Mouse (Mus musculus) neural tube, embryonic 15.5 days (tissue): ENCODE data around the gene Med23. TPM values are rescaled to one million over a fixed set of nuclear protein-coding genes. Genes with fewer than 3 reads are reported as not detected.

Experiments
- ATAC-seq: fragments of 200-750 bp; cut with Nextera tagmentation; 2 replicates; pipeline ENCODE4 v1.8.0; 2017; ENCODE audit warnings: mild to moderate bottlenecking, moderate TSS enrichment, moderate library complexity; ENCODE audit not compliant: low FRiP score
- H3K27ac ChIP-seq: fragments of 300-500 bp; sonication (generic); replicated peaks from 2 replicates; pipeline ENCODE4 v1.5.1; 2015; ENCODE audit warnings: mild to moderate bottlenecking, inconsistent platforms
- H3K27me3 ChIP-seq: fragments of 300-500 bp; sonication (generic); replicated peaks from 2 replicates; pipeline ENCODE4 v1.6.1; 2015; ENCODE audit warnings: inconsistent platforms
- H3K36me3 ChIP-seq: fragments of 300-500 bp; sonication (generic); 2 replicates; pipeline ENCODE4 v1.6.1; 2015; ENCODE audit warnings: inconsistent platforms
- H3K4me1 ChIP-seq: fragments of 300-500 bp; sonication (generic); 2 replicates; pipeline ENCODE4 v1.6.1; 2015; ENCODE audit warnings: inconsistent platforms
- H3K4me2 ChIP-seq: fragments of 300-500 bp; sonication (generic); 2 replicates; pipeline ENCODE4 v1.6.1; 2015; ENCODE audit warnings: inconsistent platforms, mild to moderate bottlenecking, moderate library complexity
- H3K4me3 ChIP-seq: fragments of 300-500 bp; sonication (generic); replicated peaks from 2 replicates; pipeline ENCODE4 v1.5.1; 2015; ENCODE audit warnings: mild to moderate bottlenecking, inconsistent platforms
- H3K9ac ChIP-seq: fragments of 300-500 bp; sonication (generic); replicated peaks from 2 replicates; pipeline ENCODE4 v1.6.1; 2015; ENCODE audit warnings: mild to moderate bottlenecking, inconsistent platforms
- H3K9me3 ChIP-seq: fragments of 300-500 bp; sonication (generic); replicated peaks from 2 replicates; pipeline ENCODE4 v1.6.1; 2016; ENCODE audit warnings: inconsistent platforms
- WGBS: fragments of 180-500 bp; shearing (Covaris S2); methylation state at CpG from one replicate; pipeline ENCODE4 v1.1.7; 2015; ENCODE audit warnings: mixed read lengths; 5-methylcytosine and 5-hydroxymethylcytosine counted together
- polyA plus RNA-seq: library from polyadenylated mRNA; unstranded; fragments of >200 nt; fragmentation: Nextera tagmentation; extraction: Ambion mirVana; gene quantifications from 2 replicates; pipeline ENCODE4 v1.2.1, GENCODE M21; 2015

Med23 gene
- polyA plus RNA-seq = 21.6 and 22.0 TPM in 2 replicates

- peak within 1 kb of the TSS; percentile 76 for H3K27ac ChIP-seq
- peak within 1 kb of the TSS; percentile 96 for H3K4me3 ChIP-seq
- H3K4me1 ChIP-seq = peaks cover 6% of the 10 kb centered on the region
- peak within 1 kb of the TSS; percentile 95 for H3K9ac ChIP-seq
- H3K36me3 ChIP-seq = peaks cover 28% of the 10 kb centered on the region
- ATAC-seq = peak; percentile 100
- WGBS = under 1% methylated on average over 36 of the region's 36 CpGs
- peak within 1 kb of the TSS; percentile 65 for H3K4me2 ChIP-seq
- no peaks in the 10 kb centered on the region for H3K9me3 ChIP-seq
- H3K27me3 ChIP-seq = no peaks in the 10 kb centered on the region
Observed at GRCm38 (mm10) chr10:24869760-24870290, at the start of gene Med23. Gene Med23 (plus strand): TSS chr10:24869986.

DNA sequence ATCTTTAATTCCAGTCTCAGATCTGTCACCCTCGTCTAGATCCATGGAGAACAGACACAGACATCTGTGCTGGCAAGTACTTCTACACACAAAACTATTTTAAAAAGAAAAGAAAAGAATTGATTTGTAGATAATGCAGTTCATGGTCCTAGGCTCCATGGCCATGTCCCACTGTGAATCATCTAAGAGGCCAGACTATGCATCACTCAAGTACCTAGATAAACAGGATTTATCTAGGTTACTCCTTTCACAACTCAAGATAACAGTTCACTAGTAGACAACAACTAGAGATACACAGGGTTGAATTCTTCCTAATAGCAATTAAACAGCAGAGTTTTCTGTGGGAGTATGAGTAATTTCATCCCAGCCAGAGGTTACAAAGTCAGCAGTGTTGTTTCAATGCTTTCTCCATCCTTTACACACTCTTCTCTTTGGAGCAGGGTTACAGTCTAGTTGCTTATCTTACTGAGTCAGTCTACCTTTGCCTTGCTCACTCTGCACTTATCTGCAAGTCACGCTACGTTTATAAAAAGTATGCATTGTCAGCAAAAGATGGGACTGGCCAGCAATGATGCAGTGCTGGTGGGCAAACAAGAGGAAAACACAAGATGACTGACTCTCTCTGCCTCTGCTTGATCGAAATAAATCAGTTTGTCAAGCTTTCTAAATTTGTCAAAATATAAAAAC is 47.7 kb upstream of the Med23 start:
- Histone ChIP-seq H3K9me3 (no peaks in the 10 kb centered on the region), H3K36me3 (no peaks in the 10 kb centered on the region), H3K27me3 (no peaks in the 10 kb centered on the region), H3K4me1 (no peaks in the 10 kb centered on the region), H3K27ac (no peak overlapping the region), H3K4me2 (no peak overlapping the region), H3K9ac (no peak overlapping the region), H3K4me3 (no peak overlapping the region)
- 85% methylated on average over 4 of the region's 4 CpGs for WGBS
- no peak for ATAC-seq

DNA sequence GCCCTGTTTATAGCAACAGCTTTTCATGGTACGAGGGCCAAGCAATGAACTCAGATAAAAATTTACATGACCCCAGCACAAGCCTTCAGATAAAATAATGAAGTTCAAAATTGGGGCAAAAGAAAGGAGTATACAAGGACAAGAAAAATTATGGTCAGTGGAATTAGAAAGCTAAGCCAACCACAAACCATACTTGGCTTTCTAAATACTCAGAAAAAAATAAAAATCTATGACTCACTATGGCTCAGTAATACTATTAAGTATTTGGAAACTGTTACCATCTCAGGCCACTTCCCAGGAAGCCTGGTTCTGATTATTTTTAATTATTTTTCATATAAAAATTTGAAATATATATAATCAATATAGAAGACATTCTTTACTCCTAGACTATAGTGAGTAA is 46.9 kb upstream of the Med23 start:
- Histone ChIP-seq H3K4me3 (no peak overlapping the region), H3K27ac (no peak overlapping the region), H3K4me2 (no peak overlapping the region), H3K9me3 (no peaks in the 10 kb centered on the region), H3K27me3 (no peaks in the 10 kb centered on the region), H3K36me3 (no peaks in the 10 kb centered on the region), H3K9ac (no peak overlapping the region), H3K4me1 (no peaks in the 10 kb centered on the region)
- 81% methylated on average over 1 of the region's 1 CpGs for WGBS
- no peak for ATAC-seq

DNA sequence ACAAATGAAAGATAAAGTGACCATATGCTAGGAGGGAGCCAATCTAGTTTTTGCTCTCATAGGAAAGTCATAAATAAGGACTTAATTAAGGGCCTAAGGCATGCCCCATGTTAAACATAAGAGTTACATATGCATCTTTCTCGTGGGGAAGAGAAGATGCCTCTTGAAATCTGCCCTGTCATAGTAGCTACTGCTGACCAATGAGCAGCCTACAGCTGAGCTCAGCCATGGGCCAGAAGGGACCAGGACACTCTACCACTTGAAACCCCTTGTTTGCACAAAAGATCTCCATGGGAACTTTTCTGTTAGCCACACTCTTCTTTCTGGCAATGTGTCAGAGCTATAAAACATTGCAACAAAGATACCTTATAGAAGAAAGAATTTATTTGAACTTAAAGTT is 46.5 kb upstream of the Med23 start:
- Histone ChIP-seq H3K27ac (no peak overlapping the region), H3K9me3 (no peaks in the 10 kb centered on the region), H3K4me1 (no peaks in the 10 kb centered on the region), H3K9ac (no peak overlapping the region), H3K36me3 (no peaks in the 10 kb centered on the region), H3K4me3 (no peak overlapping the region), H3K4me2 (0 out of 2 replicates have a peak overlapping the region, but pooled peaks have one; percentile 3), H3K27me3 (no peaks in the 10 kb centered on the region)
- 16% methylated on average over 1 of the region's 1 CpGs for WGBS
- no peak for ATAC-seq

DNA sequence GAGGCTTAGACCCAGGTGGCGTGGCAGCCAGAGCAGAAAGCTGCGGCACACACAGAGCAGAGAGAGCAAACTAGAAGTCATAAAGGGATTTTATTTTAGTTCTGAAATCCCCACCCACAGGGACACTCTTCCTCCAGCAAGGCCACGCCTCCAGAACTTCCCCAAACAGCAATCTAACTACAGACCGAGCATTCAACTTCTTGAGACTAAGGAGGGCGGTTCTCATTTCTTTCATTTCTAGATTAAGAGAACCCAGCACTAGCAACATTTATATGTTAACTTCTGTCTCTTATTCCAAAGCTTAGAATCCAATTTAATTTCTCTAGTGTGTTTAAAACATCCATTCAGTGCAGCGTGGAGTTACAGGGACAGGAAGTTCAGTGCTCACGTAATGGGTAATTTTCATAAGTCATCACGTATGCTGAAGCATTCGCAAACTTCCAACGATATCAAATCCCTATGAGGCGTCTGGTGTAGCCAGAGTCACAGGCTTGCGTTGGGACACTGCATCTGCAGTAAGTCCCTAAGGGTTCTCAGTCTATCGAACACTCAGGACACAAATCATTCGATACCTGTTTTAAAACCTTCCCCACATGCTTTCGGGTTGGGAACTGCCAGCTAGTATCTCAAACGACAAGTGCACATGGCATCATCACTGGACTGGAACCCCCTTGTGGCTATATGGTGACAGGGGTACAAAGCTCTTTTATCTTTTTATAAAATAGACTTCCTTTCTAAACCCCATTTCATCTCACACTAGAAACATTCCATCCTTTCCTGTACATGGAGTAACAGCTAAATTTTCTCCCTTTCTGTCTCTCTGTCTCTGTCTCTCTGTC is 45.9 kb upstream of the Med23 start:
- H3K36me3 ChIP-seq = no peaks in the 10 kb centered on the region
- H3K27ac ChIP-seq = no peak overlapping the region
- 72% methylated on average over 16 of the region's 16 CpGs for WGBS
- no peak for ATAC-seq
- peak overlapping the region; percentile 3; the same call in 1 of the 2 replicates for H3K4me2 ChIP-seq
- H3K4me1 ChIP-seq = no peaks in the 10 kb centered on the region
- no peak overlapping the region for H3K9ac ChIP-seq
- no peak overlapping the region for H3K4me3 ChIP-seq
- no peaks in the 10 kb centered on the region for H3K9me3 ChIP-seq
- H3K27me3 ChIP-seq = no peaks in the 10 kb centered on the region

GRCm38 (mm10) chr10:24824621-24825020 is 45.2 kb upstream of the Med23 start:
- H3K27ac ChIP-seq = no peak overlapping the region
- no peak overlapping the region for H3K4me3 ChIP-seq
- H3K9me3 ChIP-seq = no peaks in the 10 kb centered on the region
- no peaks in the 10 kb centered on the region for H3K4me1 ChIP-seq
- H3K9ac ChIP-seq = no peak overlapping the region
- H3K4me2 ChIP-seq = no peak overlapping the region
- WGBS = 79% methylated on average over 8 of the region's 8 CpGs
- no peaks in the 10 kb centered on the region for H3K27me3 ChIP-seq
- no peaks in the 10 kb centered on the region for H3K36me3 ChIP-seq
- ATAC-seq = no peak

GRCm38 (mm10) chr10:24825456-24826081 is 44.2 kb upstream of the Med23 start:
- Histone ChIP-seq H3K9ac (no peak overlapping the region), H3K36me3 (no peaks in the 10 kb centered on the region), H3K4me1 (no peaks in the 10 kb centered on the region), H3K4me3 (no peak overlapping the region), H3K4me2 (no peak overlapping the region), H3K27ac (no peak overlapping the region), H3K9me3 (no peaks in the 10 kb centered on the region), H3K27me3 (no peaks in the 10 kb centered on the region)
- ATAC-seq = no peak
- WGBS = 86% methylated on average over 7 of the region's 7 CpGs

- H3K27ac ChIP-seq = no peak overlapping the region
- H3K27me3 ChIP-seq = no peaks in the 10 kb centered on the region
- ATAC-seq = no peak
- WGBS = 22% methylated on average over 6 of the region's 6 CpGs
- no peaks in the 10 kb centered on the region for H3K9me3 ChIP-seq
- H3K9ac ChIP-seq = no peak overlapping the region
- H3K4me3 ChIP-seq = no peak overlapping the region
- no peaks in the 10 kb centered on the region for H3K36me3 ChIP-seq
- H3K4me1 ChIP-seq = no peaks in the 10 kb centered on the region
- no peak overlapping the region for H3K4me2 ChIP-seq
Observed at GRCm38 (mm10) chr10:24826130-24826529, 43.7 kb upstream of the Med23 start.

DNA sequence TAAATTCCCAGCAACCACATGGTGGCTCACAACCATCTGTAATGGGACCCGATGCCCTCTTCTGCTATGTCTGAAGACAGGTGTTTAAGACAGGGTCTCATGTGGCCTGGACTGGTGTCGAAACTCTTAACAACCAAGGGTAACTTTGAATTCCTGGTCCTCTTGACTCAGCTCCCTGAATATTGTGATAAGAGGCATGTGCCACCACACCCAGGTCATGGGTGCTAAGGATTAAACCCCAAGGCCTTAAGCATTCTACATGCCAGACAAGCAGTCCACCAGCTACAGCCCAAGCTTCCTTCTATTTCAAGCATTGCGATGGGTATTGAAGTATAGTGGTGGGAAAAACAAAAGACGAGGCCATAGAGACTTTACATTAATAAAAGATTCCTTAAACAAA is 41.6 kb upstream of the Med23 start:
- no peak for ATAC-seq
- H3K4me1 ChIP-seq = no peaks in the 10 kb centered on the region
- H3K27ac ChIP-seq = no peak overlapping the region
- H3K36me3 ChIP-seq = no peaks in the 10 kb centered on the region
- 94% methylated on average over 4 of the region's 4 CpGs for WGBS
- H3K4me3 ChIP-seq = no peak overlapping the region
- no peaks in the 10 kb centered on the region for H3K27me3 ChIP-seq
- H3K9me3 ChIP-seq = no peaks in the 10 kb centered on the region
- H3K9ac ChIP-seq = no peak overlapping the region
- H3K4me2 ChIP-seq = no peak overlapping the region

- H3K9ac ChIP-seq = no peak overlapping the region
- no peak overlapping the region for H3K4me3 ChIP-seq
- no peaks in the 10 kb centered on the region for H3K9me3 ChIP-seq
- no peaks in the 10 kb centered on the region for H3K27me3 ChIP-seq
- WGBS = 87% methylated on average over 5 of the region's 5 CpGs
- H3K4me2 ChIP-seq = no peak overlapping the region
- peaks cover 9% of the 10 kb centered on the region for H3K4me1 ChIP-seq
- ATAC-seq = no peak
- H3K27ac ChIP-seq = no peak overlapping the region
- no peaks in the 10 kb centered on the region for H3K36me3 ChIP-seq
Observed at GRCm38 (mm10) chr10:24830448-24830847, 39.3 kb upstream of the Med23 start.

DNA sequence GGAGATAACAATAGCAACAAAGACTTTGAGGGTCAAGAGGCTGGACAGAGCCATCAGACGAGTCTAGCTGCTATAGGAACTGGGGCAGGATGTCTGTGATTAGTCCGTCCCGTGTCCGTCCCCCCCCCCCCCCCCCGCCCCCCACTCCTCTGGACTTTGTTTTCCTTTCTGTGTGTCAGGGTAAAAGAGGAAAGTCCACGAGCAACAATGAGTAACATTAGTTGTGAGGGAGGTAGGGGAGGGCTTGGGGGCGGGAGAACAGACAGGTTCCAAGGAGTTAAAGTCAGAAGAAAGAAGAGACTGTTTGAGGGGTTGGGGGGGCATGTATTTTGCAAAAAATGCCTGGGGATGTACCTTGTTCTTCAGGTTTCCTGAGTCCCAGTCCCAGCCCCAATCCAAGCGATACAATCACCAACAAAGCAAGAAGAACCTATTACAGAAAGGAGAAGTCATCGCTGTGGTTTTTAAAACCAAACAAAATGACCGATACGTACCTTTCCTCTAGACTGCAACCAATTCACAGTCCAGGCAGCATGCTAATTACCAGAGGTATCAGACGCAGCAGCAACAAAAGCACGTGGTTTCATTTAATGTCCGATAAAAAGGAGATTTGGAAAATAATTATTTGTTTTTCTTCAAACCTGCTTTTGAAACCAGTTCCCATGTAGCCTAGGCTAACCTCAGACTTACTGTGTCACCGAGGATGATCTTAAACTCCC is 38.2 kb upstream of the Med23 start:
- H3K36me3 ChIP-seq = no peaks in the 10 kb centered on the region
- no peak for ATAC-seq
- H3K4me2 ChIP-seq = no peak overlapping the region
- H3K9ac ChIP-seq = no peak overlapping the region
- H3K4me3 ChIP-seq = no peak overlapping the region
- H3K27me3 ChIP-seq = no peaks in the 10 kb centered on the region
- WGBS = 71% methylated on average over 15 of the region's 15 CpGs
- H3K4me1 ChIP-seq = peaks cover 19% of the 10 kb centered on the region
- no peaks in the 10 kb centered on the region for H3K9me3 ChIP-seq
- H3K27ac ChIP-seq = no peak overlapping the region
